Mouse (Mus musculus) frontal cortex, adult (tissue): ENCODE data around the gene C3.

Experiments used
- ATAC-seq: cut with Nextera tagmentation; 2 replicates; pipeline ENCODE4 v1.9.2; 2017; ENCODE audit warnings: mild to moderate bottlenecking, moderate library complexity, mixed read lengths; ENCODE audit not compliant: low TSS enrichment

Gene C3

GRCm38 (mm10) chr17:57166800-57167791 lies 60.8 kb downstream of the C3 start:
- ATAC-seq, result peak; percentile 96
